Mouse (Mus musculus) liver (tissue): ENCODE measurements at regions not wholly inside any gene's neighbourhood (a gene's known extent, or its start where the extent isn't known, plus 50 kb on each side); places are given as distances from the start of the nearest gene placed in this dataset.
"Not testable (repeated sequence)": the region's sequence is repeated elsewhere in the genome, so short reads cannot be mapped to it uniquely, and the experiment has no call there.

Experiments
- DNase-seq: peaks from one replicate; pipeline ENCODE4 v3.0.0-alpha.2; 2020; ENCODE audit warnings: mixed read lengths

DNA sequence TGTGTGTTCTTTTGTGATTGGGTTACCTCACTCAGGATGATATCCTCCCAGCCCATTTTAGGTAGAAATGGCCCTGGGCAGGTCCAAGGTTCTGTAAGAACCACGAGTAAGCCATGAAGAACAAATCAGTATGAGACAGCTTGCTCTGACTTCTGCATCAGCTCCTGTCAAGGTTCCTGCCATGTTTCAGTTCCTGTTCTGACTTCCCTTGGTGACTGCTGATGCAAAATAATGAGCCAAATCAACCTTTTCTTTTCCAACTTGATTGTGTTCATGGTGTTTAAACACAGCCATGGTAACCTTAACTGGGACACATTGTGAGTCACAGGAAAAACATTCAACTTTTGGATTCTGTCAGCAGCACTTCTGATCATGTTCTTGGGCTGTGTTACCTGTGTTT, 667.4 kb upstream of the Igfbp7 start:
- DNase-seq = no peak

DNA sequence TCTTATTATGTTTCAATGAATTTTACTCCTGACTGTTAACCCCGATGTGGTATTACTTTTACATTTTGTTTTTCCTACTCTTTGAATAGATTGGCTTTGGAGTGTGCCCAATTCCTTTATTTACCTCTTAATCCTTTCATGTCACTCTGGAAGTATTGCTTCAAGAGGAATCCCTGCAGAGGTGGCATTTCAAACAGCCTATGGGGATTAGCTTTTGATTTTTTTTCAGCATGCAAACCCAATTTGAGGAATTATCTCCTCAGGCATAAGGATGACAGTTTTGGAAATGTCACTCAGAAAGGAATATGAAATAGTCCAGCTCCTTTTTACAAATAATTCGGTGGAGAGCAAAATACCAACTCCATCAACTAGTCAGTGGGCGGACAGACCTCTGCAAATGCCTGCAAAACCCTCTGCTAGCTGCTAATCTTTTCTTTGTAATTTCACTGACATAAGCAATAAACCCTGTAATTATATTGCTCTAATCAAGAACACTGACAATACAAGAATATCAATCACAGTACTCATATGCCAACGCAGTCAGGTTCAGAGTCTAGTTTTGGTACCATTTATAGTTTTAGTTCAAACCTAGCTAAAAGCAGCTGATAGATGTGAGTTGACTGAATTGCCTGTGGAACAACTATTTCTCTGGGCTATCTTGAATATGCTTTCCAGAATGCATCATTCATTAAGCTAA, 624.9 kb upstream of the Igfbp7 start:
- no peak for DNase-seq

DNA sequence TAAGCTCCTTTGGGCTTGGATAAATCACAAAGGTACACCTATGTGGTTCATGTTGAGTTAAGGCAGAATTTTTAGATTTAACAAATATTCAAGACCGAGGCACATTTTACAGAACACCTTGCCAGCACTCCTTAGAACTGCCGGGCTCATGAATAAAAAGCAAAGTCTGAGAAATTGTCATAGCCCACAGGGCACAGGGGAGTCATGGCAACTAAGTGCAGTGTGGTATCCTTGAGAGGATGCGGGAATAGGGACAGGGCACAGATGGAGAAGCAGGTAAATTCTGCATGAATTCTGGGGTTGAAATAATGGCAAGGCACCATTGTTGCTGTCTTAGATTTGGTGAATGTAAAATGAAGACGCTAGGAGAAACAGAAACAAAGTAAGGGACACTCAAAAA, 609.7 kb upstream of the Igfbp7 start:
- no peak for DNase-seq

DNA sequence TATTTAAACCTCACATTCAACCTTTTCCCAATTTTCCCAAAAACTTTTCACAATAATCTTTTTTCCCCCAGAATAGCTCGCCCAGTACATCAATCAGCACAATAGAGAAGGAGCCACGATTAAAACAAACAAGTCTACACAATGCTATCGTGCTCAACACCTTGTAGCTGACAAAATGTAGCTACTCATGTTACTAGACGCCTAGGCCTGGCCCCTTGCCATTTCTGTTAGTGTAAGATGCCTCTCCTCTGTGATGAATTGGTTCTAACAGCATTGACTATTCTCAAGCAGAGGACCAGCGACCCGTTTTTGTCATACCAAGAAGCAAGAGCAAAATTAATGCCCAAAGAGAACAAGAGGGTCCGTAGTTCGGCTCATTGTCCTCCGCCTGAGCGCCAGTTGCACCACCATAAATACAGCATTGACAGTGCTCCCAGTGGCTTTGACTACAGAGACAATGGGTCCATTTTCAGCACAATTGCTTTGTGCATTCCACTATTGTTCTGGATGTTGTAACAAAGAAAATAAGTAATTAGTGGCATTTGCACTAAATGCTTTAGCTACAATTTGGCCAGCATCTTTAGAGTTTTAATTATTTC, 578.7 kb upstream of the Igfbp7 start:
- DNase-seq = no peak

DNA sequence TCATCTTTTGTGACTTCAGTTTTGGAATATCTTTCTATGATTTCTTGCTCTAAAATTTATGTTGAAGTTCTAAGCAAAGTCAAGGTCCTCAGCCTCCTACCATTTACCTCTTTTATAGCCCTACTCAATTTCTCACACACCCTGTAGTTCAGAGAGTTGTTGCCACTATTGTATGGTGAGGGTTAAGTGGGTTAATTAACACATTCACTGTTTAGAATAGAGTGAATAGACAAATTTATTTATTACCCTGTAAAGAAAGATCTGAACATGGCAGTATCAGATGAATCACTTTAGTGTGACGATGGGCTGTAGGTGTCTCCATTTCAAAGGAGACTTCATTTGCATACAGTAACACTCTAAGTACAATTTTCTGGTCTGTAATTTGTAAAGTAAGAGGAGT, 577.4 kb upstream of the Igfbp7 start:
- DNase-seq = no peak

DNA sequence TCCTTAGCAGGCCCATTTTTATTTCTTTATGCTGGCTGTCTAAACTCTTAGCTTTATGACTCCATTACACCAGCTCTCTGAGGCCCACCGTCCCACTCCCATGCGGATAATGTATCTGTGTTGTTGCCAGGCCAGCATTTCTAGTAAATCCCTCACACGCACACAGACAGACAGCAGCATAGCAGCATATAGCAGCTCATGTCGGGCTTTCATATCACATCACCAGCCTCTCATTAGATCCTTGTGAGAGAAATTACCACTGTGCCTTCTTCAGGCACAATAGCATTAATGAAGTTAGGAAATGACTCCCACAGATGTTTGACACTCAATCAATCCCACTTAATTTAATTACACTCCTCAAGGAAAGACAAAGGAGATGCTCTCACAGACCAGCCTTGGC, 532.2 kb upstream of the Igfbp7 start:
- DNase-seq = not testable (repeated sequence)

DNA sequence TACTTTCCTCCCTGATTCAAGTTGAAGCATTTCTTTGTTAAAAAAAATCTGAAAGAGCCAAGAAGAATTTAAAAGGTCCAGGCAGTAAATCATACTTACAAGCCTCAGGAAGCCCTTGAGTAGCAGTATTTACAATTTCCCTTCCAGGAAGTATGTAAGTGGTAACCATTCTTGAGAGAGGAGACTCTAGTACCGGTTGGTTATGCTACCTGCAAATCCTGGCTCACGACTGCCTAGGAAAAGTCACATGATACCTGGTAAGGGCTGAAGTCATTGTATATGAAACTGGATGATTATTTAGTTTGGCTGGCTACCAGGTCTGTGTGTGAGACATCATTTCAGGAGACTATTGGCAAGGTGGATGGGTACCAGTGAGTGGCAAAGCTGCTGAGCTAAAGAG, 524.0 kb upstream of the Igfbp7 start:
- DNase-seq = no peak

DNA sequence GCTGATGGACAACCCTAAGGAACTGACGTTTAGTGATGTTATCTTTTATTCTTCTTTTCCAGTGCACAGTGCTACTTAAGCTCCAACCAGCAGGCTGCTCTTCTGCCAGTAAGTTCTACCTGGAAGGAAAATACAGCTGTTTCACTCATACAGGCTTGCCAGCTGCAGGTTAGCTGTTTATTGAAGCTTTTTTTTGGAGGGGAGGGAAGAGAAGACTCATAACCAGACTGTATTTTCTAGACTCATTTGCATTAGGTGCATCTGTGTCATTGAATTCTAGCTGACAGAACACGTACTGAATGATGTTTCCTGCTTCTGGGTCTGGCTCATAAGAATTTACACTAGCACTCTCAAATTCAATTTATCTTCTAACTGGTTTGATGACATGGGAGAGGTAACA, 513.3 kb upstream of the Igfbp7 start:
- DNase-seq = no peak

DNA sequence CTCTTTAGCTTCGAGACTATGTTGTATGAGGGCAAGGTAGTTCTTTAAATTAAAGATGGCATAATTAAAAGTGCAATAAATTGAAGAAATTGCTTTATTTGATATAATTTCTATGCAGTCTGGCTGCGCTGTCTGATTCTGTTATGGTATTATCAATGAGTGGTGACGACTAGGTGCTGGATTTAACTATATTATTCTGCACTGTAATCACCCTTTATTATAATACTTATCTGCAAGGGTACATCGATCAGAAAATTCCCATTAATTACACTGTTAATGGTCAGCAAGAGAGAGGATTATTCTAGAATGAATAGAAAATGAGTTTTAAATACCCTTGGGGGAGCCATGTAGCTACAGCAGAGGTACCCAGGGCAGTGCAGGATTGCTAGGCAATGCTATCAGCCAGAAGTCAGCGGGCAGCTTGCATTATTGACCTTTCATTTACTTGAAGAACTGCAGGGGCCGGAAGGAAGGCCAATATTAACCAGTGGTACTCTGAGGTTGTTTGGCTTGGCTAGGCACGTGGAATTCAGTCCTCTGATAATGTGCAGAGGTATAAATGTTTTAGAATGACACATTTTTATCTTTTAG, 509.3 kb upstream of the Igfbp7 start:
- no peak for DNase-seq

DNA sequence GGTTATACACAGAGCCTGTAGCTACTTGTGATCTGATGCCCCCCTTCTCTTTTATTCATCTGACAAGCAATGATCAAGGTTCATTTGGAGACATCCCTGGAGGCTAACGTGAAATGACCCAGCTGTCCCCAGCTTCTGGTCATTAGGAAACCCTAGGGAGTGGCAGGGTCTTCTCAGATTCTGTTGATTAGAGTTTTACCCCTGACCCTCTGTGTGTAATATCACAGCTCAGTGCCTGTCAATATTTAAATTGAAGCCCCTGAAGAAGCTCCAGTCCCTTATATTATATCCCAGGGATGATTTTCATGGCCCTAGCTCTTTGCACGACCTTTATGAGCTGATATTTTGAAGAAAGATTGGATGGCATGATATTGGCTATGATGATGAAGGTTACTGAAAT, 508.5 kb upstream of the Igfbp7 start:
- DNase-seq = no peak

DNA sequence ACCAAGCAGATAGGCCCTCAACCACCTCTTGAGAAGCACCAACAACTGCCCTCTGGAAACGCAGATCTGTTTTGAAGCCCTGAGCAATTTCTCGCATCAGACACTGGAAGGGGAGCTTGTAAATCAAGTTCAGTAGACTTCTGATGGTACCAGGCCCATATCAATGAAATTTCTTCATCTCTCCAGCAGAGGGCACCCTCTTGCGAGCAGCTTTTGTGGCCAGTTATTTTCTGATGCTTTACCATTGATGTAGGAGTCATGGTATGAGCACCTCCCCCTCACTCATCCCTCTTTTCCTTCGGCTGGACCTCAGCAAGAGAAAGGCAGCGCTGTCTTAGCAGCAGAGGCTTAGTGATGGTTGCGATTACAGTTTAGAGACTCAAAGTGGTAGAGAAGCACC, 501.4 kb upstream of the Igfbp7 start:
- no peak for DNase-seq

DNA sequence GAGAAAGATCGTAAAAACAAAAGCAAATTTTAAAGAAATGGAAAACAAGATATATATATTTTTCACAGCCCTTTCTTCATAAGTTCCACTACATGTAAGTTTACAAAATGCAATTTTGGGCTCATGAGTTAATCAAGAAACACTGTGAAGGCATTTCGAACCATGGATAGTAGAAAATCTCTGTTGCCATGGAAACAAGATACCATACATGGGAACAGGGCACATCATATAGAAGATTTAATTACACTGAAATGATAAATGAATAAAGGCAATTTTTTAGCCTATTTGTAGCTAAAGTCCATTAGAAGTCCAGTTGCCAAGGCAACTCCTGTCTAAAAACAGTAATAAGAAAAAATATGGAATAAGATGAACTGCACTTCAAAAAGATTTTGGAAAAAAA, 484.2 kb upstream of the Igfbp7 start:
- not testable (repeated sequence) for DNase-seq

DNA sequence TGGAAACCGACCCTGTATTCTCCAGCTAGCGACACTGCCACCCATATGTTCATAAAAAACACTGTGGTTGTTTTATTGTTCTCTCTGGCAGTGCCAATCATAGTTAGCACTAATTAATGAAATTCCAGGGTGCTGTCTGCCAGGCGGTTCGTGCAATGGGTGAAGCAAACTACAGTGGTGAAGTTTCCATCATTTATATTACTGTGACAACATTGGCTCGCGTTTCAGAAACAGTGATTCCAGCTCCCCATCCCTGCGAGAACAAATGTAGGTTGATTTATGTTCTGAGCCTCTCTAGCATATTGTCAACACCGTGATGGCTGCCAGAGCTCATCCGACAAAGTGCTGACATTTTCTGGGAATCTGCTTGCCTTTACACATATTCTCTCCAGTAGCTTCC, 480.7 kb upstream of the Igfbp7 start:
- no peak for DNase-seq

DNA sequence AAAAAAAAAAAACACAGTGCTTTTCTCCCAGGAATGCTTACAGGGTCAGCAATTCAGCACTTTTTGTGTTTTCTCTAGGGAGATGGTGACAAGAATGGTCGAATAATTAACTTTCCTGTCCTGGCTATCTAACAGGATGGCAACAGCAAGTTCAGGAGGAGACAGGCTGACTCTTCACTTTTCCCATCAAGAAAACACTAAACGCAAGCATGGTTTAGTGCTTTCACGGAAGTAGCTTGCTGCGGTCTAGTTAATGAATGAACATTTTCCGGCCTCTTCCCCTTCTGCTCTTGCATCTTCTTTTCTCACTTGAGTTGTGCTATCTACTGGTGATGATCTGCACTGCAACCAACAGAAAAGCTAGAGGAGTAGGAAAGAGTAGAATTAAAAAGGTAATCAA, 463.6 kb upstream of the Igfbp7 start:
- no peak for DNase-seq

DNA sequence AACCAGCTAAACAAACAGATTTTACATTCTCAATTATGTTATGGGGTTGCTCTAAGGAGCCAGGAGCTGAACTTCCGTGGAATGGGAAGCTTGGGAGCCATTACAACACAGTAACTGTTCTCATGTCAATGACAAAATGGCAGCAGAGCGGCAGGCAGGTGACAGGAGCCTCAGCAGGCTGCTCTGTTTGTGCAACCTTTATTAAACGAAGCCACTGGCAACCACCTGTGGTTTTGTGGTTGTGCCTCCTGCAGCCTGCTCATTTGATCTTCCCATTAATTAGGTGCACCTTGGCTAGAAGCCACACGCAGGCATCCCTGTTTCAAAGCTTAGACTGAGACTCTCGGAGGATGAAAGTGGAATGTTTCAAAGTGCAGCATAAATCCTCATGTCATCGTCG, 457.5 kb upstream of the Igfbp7 start:
- DNase-seq = no peak

DNA sequence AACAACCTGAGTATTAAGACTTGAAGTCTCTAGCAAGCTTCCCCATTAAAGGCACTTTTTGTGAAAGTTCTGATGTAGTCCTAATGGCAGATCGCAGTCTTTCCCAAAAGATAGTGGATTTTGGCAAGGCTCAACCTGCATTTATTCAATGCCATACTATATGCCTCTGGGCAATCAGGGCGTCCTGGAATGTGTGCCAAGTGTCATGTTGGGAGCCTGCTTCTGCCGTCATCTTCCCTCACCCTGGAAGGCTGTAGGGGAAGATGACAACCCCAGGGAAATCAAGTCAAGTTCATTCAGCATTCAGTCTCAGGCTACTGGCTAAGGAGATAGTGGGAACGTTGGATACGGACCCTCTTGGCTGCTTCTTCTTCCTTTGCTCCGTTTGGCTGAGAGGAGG, 447.4 kb upstream of the Igfbp7 start:
- DNase-seq = no peak

DNA sequence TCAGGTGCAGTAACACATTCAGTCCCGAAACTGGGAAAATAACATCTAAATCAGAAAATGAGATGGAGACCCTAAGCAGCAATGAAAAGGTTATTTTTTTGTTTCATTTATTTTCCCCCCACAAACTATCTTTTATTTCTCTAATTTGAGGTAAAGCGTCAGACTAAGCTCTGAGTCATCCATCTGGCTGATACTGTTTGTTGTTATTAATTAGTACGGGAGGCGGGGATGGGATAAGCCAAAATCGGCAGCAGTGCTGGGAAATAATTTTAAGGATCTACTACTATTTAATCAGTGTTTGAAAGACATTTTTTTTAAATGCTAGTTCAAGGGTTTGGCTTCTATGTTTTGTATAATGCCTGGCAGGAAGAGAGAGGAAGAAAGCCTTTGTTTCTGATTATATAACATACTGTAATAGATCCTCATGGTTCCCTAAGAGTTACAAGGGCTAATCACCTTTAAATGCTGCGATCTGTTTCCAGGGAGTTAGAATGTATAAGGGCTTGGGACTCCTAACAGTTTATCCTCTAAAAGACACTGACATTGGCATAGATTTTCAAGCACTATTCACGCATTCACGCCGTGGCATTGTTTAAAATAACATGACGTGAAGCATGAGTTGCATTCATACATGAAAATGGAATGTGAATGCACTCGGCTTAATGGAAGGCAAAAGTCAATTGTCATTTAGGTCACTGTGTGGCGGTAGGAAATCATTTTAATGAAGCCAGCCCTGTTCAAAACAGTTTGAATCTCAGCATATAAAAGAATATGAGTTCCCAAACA, 446.4 kb upstream of the Igfbp7 start:
- no peak for DNase-seq

DNA sequence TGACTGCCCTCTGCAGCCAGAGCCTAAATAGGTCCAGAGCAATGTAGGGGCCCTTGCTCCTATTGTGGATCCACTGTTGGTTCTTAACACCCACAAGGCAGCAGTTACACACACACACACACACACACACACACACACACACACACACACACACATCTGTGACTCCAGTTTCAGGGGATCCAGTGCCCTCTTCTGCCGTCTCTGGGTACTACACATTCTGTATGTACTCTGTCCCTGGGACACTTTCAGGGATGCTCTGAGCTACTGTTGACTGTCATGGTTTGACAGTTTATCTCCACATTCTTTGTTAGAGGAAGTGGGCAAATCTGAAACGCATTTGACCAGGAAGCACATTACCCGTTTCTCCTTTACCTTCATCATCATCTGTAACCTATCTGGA, 443.8 kb upstream of the Igfbp7 start:
- DNase-seq = no peak

DNA sequence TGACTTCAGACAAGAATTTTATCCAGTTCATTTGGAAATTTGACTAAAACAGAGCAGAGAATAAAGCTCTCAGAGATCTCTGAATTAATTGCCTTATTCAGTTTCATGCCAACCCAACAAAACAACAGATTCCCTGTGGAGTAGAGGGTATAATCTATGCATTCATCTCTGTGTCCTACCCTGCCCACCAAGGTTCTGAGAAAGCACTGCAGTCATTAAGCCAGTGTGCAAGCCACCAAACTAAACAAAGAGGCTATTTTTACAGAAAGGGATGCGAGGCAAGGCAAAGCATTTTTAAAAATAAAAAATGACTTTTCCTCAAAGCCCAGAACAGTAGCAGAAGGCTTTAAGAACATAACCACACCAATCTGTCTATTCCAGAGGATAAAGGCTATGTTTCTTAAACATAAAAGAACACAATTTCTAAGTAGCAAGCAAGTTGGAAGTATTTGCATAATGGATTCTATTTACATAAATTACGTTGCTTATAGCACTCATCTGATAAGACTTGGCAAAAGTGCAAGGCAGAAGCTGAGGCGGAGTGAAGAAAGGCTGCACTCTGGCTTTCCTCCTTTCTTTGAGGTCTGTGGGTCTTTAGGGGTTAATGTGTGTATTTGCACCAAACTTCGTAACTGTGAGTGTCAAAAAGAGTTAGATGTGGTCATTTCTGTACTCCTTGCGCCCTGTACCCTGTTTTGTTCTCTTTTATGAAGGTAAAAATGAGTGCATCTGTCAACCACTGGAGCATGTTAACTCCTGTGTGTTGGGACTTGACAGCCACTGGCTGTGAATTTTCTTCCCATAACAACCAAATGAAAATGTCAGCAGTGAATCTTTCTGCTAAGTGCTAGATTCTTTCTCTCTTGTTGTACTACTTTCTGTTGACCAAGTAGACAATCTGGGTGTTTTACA, 430.6 kb upstream of the Igfbp7 start:
- DNase-seq = no peak

DNA sequence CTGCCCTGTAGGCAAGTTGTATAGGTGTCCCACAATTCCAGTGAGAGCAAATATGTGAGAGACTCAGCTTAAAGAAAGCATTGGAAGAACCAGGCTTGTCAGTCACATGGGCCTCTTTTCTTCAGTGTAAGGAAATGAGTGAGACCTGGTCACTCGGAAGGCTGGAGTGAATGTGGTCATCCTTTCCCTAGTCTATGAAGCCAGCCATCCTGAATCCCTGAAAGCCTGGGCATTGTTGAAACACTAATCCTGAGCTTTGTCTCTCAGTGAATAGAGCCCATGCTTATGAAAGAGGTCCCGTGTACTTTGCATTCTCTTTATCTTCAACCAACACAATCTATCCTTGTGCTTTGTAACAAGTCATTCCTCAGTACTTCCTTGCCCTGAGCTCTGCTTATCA, 420.1 kb upstream of the Igfbp7 start:
- no peak for DNase-seq

DNA sequence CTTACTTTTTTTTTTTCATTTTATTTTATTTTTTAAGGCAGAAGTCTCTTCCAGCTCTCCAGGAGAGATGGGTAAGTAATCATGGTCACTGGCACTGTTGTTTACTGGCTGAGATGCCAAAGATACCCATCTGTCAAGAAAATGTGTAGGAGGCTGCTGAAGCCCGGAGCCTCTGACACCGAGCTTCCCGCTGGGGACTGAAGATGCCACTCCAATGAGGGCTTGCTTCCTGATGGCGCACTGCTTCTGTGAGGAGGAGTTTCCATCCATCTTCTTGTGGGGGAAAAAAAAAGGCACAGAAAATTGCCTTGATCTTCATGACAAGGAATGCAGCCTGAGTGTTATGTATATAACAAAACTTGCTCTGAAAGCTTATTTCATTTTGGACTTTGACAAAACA, 418.2 kb upstream of the Igfbp7 start:
- no peak for DNase-seq

DNA sequence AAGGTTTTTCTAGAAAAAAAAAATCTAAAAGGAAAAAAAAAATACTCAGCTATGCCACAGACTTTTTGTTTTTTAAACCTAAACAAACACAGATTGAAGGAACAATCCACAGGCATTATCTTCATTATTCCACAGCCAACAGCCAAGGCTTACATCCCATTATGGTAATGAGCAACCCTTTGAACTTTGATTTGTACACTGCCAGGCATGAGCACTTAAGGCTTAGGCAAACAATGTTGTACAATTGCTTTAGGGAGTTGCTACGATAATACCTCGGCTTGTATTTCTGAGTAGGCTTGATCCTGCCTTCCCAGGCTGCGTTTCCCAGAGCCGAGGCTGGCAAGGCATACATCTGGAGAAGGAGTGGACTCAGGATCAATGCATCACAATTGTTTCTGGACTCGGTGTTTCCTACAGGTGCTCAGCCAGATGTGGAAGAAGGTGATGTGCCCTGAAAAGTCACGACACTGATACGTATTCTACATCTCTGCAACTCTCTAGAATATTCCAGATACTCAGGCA, 409.0 kb upstream of the Igfbp7 start:
- DNase-seq = no peak

DNA sequence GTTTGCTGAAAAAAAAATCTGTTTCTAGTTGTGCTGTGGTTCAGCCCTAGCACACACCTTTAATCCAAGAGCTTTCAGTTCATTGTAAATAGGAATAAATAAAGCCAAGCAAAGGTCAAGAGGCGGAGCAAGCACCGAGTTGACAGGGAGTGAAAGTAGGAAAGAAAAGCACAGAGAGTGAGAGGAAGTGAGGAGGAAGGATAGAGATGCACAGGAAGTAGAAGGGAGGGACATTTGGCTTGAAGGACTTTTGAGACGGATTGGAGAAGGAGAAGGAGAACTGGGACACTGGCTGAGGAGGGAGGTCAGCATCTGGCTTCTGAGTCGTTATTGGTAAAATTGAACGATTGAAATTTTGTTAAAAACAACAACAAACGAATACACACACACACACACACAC, 402.0 kb upstream of the Igfbp7 start:
- DNase-seq = no peak
